In the genomic region with DNA sequence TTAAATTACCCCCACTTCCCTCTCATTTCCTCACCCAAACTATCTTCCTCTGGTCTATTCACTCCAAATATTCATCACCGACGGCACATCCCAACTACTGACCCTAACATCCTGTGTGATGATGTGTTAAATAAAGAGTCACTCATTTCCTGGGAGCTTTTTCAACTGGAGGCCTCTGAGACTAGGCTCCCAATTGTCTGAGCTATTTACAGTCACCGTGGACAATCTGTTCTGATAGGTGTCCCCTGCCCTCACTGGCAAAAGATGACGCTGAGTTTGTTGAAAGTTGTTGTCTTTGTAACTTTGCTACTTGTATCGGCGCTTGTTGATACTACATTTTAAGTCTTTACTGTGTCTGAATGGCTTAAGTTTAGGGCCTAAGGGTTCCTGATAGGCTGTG, we compare ENCODE assay signal across 8 mouse cellular contexts. TPM values are rescaled to one million over a fixed set of nuclear protein-coding genes. Genes with fewer than 3 reads are reported as not detected.
DNase-seq lines count a peak whose midpoint lies in the region; ATAC-seq and TF ChIP-seq lines count a peak whose summit lies in the region.

No protein-coding gene starts in this region.

- H3K36me3 ChIP-seq in lung, postnatal 0 days (ENCODE audit: insufficient read depth, low read length) = no peaks in the 10 kb centered on the region
- no peaks in the 10 kb centered on the region for H3K36me3 ChIP-seq in hindbrain, embryonic 11.5 days (ENCODE audit: control insufficient read depth, insufficient read depth, low read length)
- peaks cover 10% of the 10 kb centered on the region; the same call in 1 of the 2 replicates for H3K36me3 ChIP-seq in midbrain, embryonic 14.5 days (ENCODE audit: control insufficient read depth, insufficient read depth, low read length)

- H3K4me2 ChIP-seq in lung, postnatal 0 days (replicated peaks; ENCODE audit: low read depth, low read length) = peak overlapping the region; percentile 74
- peak overlapping the region; percentile 73 for H3K4me2 ChIP-seq in hindbrain, embryonic 11.5 days (replicated peaks; ENCODE audit: low read depth, low read length)
- H3K4me2 ChIP-seq in midbrain, embryonic 14.5 days (ENCODE audit: low read length) = peak overlapping the region; percentile 83

- TF ChIP-seq CTCF in lung, postnatal 0 days (IDR thresholded peaks at IDR 0.05) = no peak

- H3K27me3 ChIP-seq in lung, postnatal 0 days (replicated peaks; ENCODE audit: insufficient read depth, low read length) = no peaks in the 10 kb centered on the region
- no peaks in the 10 kb centered on the region for H3K27me3 ChIP-seq in hindbrain, embryonic 11.5 days (ENCODE audit: control insufficient read depth, insufficient read depth, low read length)
- H3K27me3 ChIP-seq in midbrain, embryonic 14.5 days (ENCODE audit: control insufficient read depth, insufficient read depth, low read length) = no peaks in the 10 kb centered on the region

- peak; percentile 60 for DNase-seq in lung, postnatal 0 days (ENCODE audit: low spot score)
- DNase-seq in lung, postnatal 14 days = no peak
- peak; percentile 11 for DNase-seq in embryo, embryonic 11 days
- peak; percentile 15 for DNase-seq in hindbrain, embryonic 11.5 days (ENCODE audit: low spot score)
- DNase-seq in midbrain, embryonic 14.5 days = peak; percentile 6
- no peak for DNase-seq in thymus, postnatal 4 days
- no peak for DNase-seq in thymus, postnatal 25 days

- H3K4me1 ChIP-seq in lung, postnatal 0 days (ENCODE audit: insufficient read depth, low read depth, low read length) = peaks cover 8% of the 10 kb centered on the region
- no peaks in the 10 kb centered on the region for H3K4me1 ChIP-seq in hindbrain, embryonic 11.5 days (replicated peaks; ENCODE audit: control insufficient read depth, insufficient read depth, low read length)
- H3K4me1 ChIP-seq in midbrain, embryonic 14.5 days (ENCODE audit: control insufficient read depth, insufficient read depth, low read length) = peaks cover 15% of the 10 kb centered on the region

- peak overlapping the region; percentile 97; the same call in 1 of the 2 replicates for H3K9ac ChIP-seq in lung, postnatal 0 days (replicated peaks; ENCODE audit: low read depth)
- H3K9ac ChIP-seq in hindbrain, embryonic 11.5 days (ENCODE audit: low read depth, low read length) = no peak overlapping the region; the same call in 1 of the 2 replicates
- H3K9ac ChIP-seq in midbrain, embryonic 14.5 days (replicated peaks; ENCODE audit: low read length) = peak overlapping the region; percentile 92

- WGBS in lung, postnatal 0 days = 2% methylated on average over 6 of the region's 6 CpGs
- 26% methylated on average over 6 of the region's 6 CpGs for WGBS in hindbrain, embryonic 11.5 days
- WGBS in midbrain, embryonic 14.5 days = 11% methylated on average over 6 of the region's 6 CpGs

- H3K4me3 ChIP-seq in lung, postnatal 0 days (ENCODE audit: low read depth, low read length) = peak overlapping the region; percentile 98
- H3K4me3 ChIP-seq in hindbrain, embryonic 11.5 days (ENCODE audit: low read depth, low read length) = peak overlapping the region; percentile 84
- H3K4me3 ChIP-seq in midbrain, embryonic 14.5 days (replicated peaks; ENCODE audit: low read depth, low read length) = peak overlapping the region; percentile 91

- ATAC-seq in lung, postnatal 0 days = no peak
- ATAC-seq in hindbrain, embryonic 11.5 days (ENCODE audit: low FRiP score) = no peak
- no peak for ATAC-seq in midbrain, embryonic 14.5 days (ENCODE audit: low FRiP score, low TSS enrichment)
- no peak for ATAC-seq in monocyte, adult 5-6 weeks (replicated peaks; ENCODE audit: insufficient number of reproducible peaks, low FRiP score, low TSS enrichment, poor library complexity, severe bottlenecking)

- TF ChIP-seq EP300 in lung, postnatal 0 days (IDR thresholded peaks at IDR 0.05) = no peak; the same call in 1 of the 2 replicates

- no peaks in the 10 kb centered on the region for H3K9me3 ChIP-seq in lung, postnatal 0 days (ENCODE audit: low read length)
- no peaks in the 10 kb centered on the region for H3K9me3 ChIP-seq in hindbrain, embryonic 11.5 days (ENCODE audit: control insufficient read depth, low read length)
- no peaks in the 10 kb centered on the region for H3K9me3 ChIP-seq in midbrain, embryonic 14.5 days (ENCODE audit: control insufficient read depth, low read length)

- H3K27ac ChIP-seq in lung, postnatal 0 days (ENCODE audit: low read length) = peak overlapping the region; percentile 100
- no peak overlapping the region for H3K27ac ChIP-seq in hindbrain, embryonic 11.5 days (ENCODE audit: low read depth, low read length)
- no peak overlapping the region for H3K27ac ChIP-seq in midbrain, embryonic 14.5 days (replicated peaks; ENCODE audit: low read depth, low read length)

RNA-seq across cellular contexts. Expression of a gene that starts 1.3 kb away (rescaled TPM):
- polyA plus RNA-seq in lung, postnatal 0 days (2015; fragmentation: Nextera tagmentation; extraction: Ambion mirVana) = 10.7 and 11.8 TPM in 2 replicates
- 17.7 and 23.8 TPM in 2 replicates for polyA plus RNA-seq in hindbrain, embryonic 11.5 days (2014; fragmentation: Nextera tagmentation; extraction: Ambion mirVana)
- polyA plus RNA-seq in midbrain, embryonic 14.5 days (2014; fragmentation: Nextera tagmentation; extraction: Ambion mirVana) = 19.7 and 24.1 TPM in 2 replicates
- 45.5 to 87.7 TPM (median 46.5 TPM) in 3 replicates for total RNA-seq in monocyte, adult 5-6 weeks (2017)

Comparison
In these comparisons a context has a peak if more than half of its experiments do, and no peak if none do; other contexts are left out.
1. DNase-seq: peak in lung, postnatal 0 days (single experiment), embryo, embryonic 11 days (single experiment), hindbrain, embryonic 11.5 days (single experiment) and midbrain, embryonic 14.5 days (single experiment); none in lung, postnatal 14 days (single experiment), thymus, postnatal 4 days (single experiment) and thymus, postnatal 25 days (single experiment).
2. Peak in every context shown above with its lines, with median percentiles within 50 percentile points of each other: H3K4me2 ChIP-seq and H3K4me3 ChIP-seq.